9 mouse cellular contexts compared by ENCODE assay signal in the genomic region with DNA sequence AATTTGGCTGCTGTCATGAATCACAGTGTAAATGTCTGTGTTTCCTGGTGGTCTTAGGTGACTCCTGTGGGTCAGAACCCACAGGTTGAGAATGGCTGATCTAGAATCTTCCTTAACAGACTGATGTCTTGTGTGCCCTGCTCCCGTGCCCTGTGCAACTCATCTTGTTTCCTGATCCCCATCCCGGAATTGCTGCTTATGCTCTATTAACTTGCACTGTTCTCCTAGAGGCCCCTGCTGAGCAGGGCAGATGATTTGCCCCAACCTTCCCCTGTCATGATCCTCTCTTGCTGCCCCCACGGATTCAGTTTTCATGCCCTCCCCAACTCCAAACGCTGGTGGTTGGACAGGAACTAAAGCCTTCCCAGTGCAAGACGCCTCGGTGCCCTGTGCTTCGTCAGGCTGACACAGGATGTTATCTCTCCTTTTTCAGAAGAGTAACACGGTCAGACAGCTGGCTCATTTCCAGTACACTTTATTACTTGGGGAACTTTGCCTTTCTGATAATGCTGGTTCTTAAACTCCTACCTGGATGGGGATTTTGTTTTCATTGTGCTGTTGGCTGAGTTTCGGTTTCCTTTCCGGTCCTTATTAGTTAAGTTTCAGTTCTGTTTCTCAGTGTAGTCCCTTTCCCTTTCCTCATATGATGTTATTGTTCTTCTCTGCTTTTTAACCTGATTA. TPM values are rescaled to one million over a fixed set of nuclear protein-coding genes. Genes with fewer than 3 reads are reported as not detected.
DNase-seq lines count a peak whose midpoint lies in the region; ATAC-seq and TF ChIP-seq lines count a peak whose summit lies in the region.
"Had no signal": no experiment of that assay in that cellular context is flagged by ENCODE, and none has a peak within 500 bp of the region (broad histone marks: within the 10 kb centered on the region; RNA-seq: fewer than 3 reads in every experiment).

No protein-coding gene starts in this region.

- H3K9me3 ChIP-seq in hindbrain, embryonic 16.5 days (ENCODE audit: control insufficient read depth, low read length), result no peaks in the 10 kb centered on the region
- no peaks in the 10 kb centered on the region for H3K9me3 ChIP-seq in forebrain, embryonic 16.5 days (ENCODE audit: control insufficient read depth, low read length)
- no peaks in the 10 kb centered on the region for H3K9me3 ChIP-seq in midbrain, embryonic 15.5 days
- H3K9me3 ChIP-seq: G1E had no signal

- no peak for TF ChIP-seq POLR2A in kidney, adult 2 months (IDR thresholded peaks at IDR 0.05; ENCODE audit: low read depth, low read length)

- H3K79me2 ChIP-seq in macrophage (ENCODE audit: inconsistent target), result no peaks in the 10 kb centered on the region

- DNase-seq in kidney, adult 2 months, result peak; percentile 60
- no peak for DNase-seq in kidney, adult 11 months
- DNase-seq in kidney, adult 9 months, result peak; percentile 52

- no peak for TF ChIP-seq CTCF in kidney, adult 2 months (conservative IDR thresholded peaks at IDR 0.05; ENCODE audit: insufficient read depth, insufficient read length, low read depth, low read length)

- H3K4me2 ChIP-seq in hindbrain, embryonic 16.5 days (ENCODE audit: low read length), result no peak overlapping the region
- no peak overlapping the region for H3K4me2 ChIP-seq in forebrain, embryonic 16.5 days (ENCODE audit: low read length)
- H3K4me2 ChIP-seq in midbrain, embryonic 15.5 days, result no peak overlapping the region

- H3K9ac ChIP-seq in hindbrain, embryonic 16.5 days (ENCODE audit: low read depth, low read length), result no peak overlapping the region
- no peak overlapping the region for H3K9ac ChIP-seq in forebrain, embryonic 16.5 days (replicated peaks; ENCODE audit: low read depth, low read length)
- no peak overlapping the region for H3K9ac ChIP-seq in midbrain, embryonic 15.5 days

- peak overlapping the region; percentile 35 for H3K4me3 ChIP-seq in kidney, adult 2 months (ENCODE audit: insufficient read depth, low read depth, low read length)
- H3K4me3 ChIP-seq in macrophage (ENCODE audit: inconsistent target), result peak overlapping the region; percentile 31
- H3K4me3 ChIP-seq in hindbrain, embryonic 16.5 days (ENCODE audit: low read length), result no peak overlapping the region
- H3K4me3 ChIP-seq in forebrain, embryonic 16.5 days (replicated peaks; ENCODE audit: low read length), result no peak overlapping the region
- no peak overlapping the region for H3K4me3 ChIP-seq in midbrain, embryonic 15.5 days

- H3K4me1 ChIP-seq in kidney, adult 2 months (ENCODE audit: control insufficient read depth, insufficient read depth, low read length), result 0 out of 2 replicates have a peak, but pooled peaks cover 4% of the 10 kb centered on the region
- no peaks in the 10 kb centered on the region for H3K4me1 ChIP-seq in hindbrain, embryonic 16.5 days (ENCODE audit: control insufficient read depth, insufficient read depth, low read depth, low read length)
- no peaks in the 10 kb centered on the region for H3K4me1 ChIP-seq in forebrain, embryonic 16.5 days (replicated peaks; ENCODE audit: control insufficient read depth, insufficient read depth, low read length)
- no peaks in the 10 kb centered on the region for H3K4me1 ChIP-seq in midbrain, embryonic 15.5 days

- H3K36me3 ChIP-seq in kidney, adult 2 months (ENCODE audit: control insufficient read depth, insufficient read depth, low read length), result no peaks in the 10 kb centered on the region
- no peaks in the 10 kb centered on the region for H3K36me3 ChIP-seq in macrophage (ENCODE audit: inconsistent target)
- no peaks in the 10 kb centered on the region for H3K36me3 ChIP-seq in hindbrain, embryonic 16.5 days (ENCODE audit: control insufficient read depth, insufficient read depth, low read length)
- H3K36me3 ChIP-seq in forebrain, embryonic 16.5 days (ENCODE audit: control insufficient read depth, insufficient read depth), result no peaks in the 10 kb centered on the region
- H3K36me3 ChIP-seq in midbrain, embryonic 15.5 days (replicated peaks), result no peaks in the 10 kb centered on the region
- H3K36me3 ChIP-seq: G1E had no signal

- peak overlapping the region; percentile 88 for H3K27ac ChIP-seq in kidney, adult 2 months (ENCODE audit: insufficient read depth, low read depth, low read length)
- H3K27ac ChIP-seq in macrophage, result peak overlapping the region; percentile 88
- no peak overlapping the region for H3K27ac ChIP-seq in hindbrain, embryonic 16.5 days (ENCODE audit: low read depth, low read length)
- H3K27ac ChIP-seq in forebrain, embryonic 16.5 days (ENCODE audit: low read length), result no peak overlapping the region
- H3K27ac ChIP-seq in midbrain, embryonic 15.5 days, result no peak overlapping the region

- 7% methylated on average over 10 of the region's 10 CpGs for WGBS in kidney, adult 2 months
- WGBS in macrophage (ENCODE audit: missing documents), result 5% methylated on average over 10 of the region's 10 CpGs
- WGBS in hindbrain, embryonic 16.5 days, result 73% methylated on average over 10 of the region's 10 CpGs
- 76% methylated on average over 10 of the region's 10 CpGs for WGBS in forebrain, embryonic 16.5 days
- WGBS in midbrain, embryonic 15.5 days, result 76% methylated on average over 10 of the region's 10 CpGs

- no peaks in the 10 kb centered on the region for H3K27me3 ChIP-seq in kidney, adult 2 months (replicated peaks; ENCODE audit: control insufficient read depth, insufficient read depth, low read length)
- no peaks in the 10 kb centered on the region; the same call in 1 of the 2 replicates for H3K27me3 ChIP-seq in hindbrain, embryonic 16.5 days (replicated peaks; ENCODE audit: control insufficient read depth, insufficient read depth, low read length)
- H3K27me3 ChIP-seq in forebrain, embryonic 16.5 days (replicated peaks; ENCODE audit: control insufficient read depth, insufficient read depth, low read length), result no peaks in the 10 kb centered on the region
- no peaks in the 10 kb centered on the region for H3K27me3 ChIP-seq in midbrain, embryonic 15.5 days (replicated peaks)

- peak; percentile 88 for ATAC-seq in common myeloid progenitor, adult 5-6 weeks (replicated peaks; ENCODE audit: low read depth, poor library complexity, severe bottlenecking)
- ATAC-seq in hindbrain, embryonic 16.5 days, result no peak
- no peak for ATAC-seq in forebrain, embryonic 16.5 days
- no peak for ATAC-seq in midbrain, embryonic 15.5 days (replicated peaks)

RNA-seq across cellular contexts. Expression of gene Zcchc2, which starts 18.6 kb away (rescaled TPM):
- polyA plus RNA-seq in kidney, adult 2 months (2012; rRNA removed), result 13.5 and 15.1 TPM in 2 replicates
- total RNA-seq in common myeloid progenitor, adult 5-6 weeks (2017), result 19.6 and 22.2 TPM in 2 replicates
- total RNA-seq in macrophage (2018; cell fraction: chromatin; rRNA removed), result 100 to 1,000 TPM in 9 of 26 experiments, 10 to 100 TPM in 17; 27.4 to 263 (median 93.3) TPM
- total RNA-seq in macrophage (2018; cell fraction: cytosol; rRNA removed), result 10 to 100 TPM; 21.1 to 83.6 (median 33.9) TPM
- total RNA-seq in macrophage (2018; cell fraction: nucleus; rRNA removed), result 100 to 1,000 TPM in 5 of 26 experiments, 10 to 100 TPM in 21; 25.7 to 238 (median 78.2) TPM
- polyA plus RNA-seq in macrophage (2018), result 21.2 to 22.6 TPM (median 22.2 TPM) in 3 replicates
- 2.8 and 2.9 TPM in 2 replicates for polyA plus RNA-seq in hindbrain, embryonic 16.5 days (2015; fragmentation: Nextera tagmentation; extraction: Ambion mirVana)
- 1.7 and 2.3 TPM in 2 replicates for polyA plus RNA-seq in forebrain, embryonic 16.5 days (2015; fragmentation: Nextera tagmentation; extraction: Ambion mirVana)
- polyA plus RNA-seq in midbrain, embryonic 15.5 days (2015; fragmentation: Nextera tagmentation; extraction: Ambion mirVana), result 2.3 and 2.7 TPM in 2 replicates

Comparison
In these comparisons a context has a peak if more than half of its experiments do, and no peak if none do; other contexts are left out.
1. H3K27ac ChIP-seq: peak in kidney, adult 2 months (single experiment) and macrophage (single experiment); none in hindbrain, embryonic 16.5 days (single experiment), forebrain, embryonic 16.5 days (single experiment) and midbrain, embryonic 15.5 days (single experiment).
2. H3K4me3 ChIP-seq: peak in kidney, adult 2 months (single experiment) and macrophage (single experiment); none in hindbrain, embryonic 16.5 days (single experiment), forebrain, embryonic 16.5 days (single experiment) and midbrain, embryonic 15.5 days (single experiment).